Mouse (Mus musculus) kidney, embryonic 16.5 days (tissue): ENCODE measurements at regions not wholly inside any gene's neighbourhood (a gene's known extent, or its start where the extent isn't known, plus 50 kb on each side); places are given as distances from the start of the nearest gene placed in this dataset.
A peak's percentile ranks its signal among the peaks of the same experiment; 100 is the strongest.

Experiments used
- ATAC-seq: fragments of 200-750 bp; cut with Nextera tagmentation; 2 replicates; pipeline ENCODE4 v1.8.0; 2017; ENCODE audit warnings: moderate TSS enrichment; ENCODE audit not compliant: low FRiP score, low TSS enrichment
- H3K27ac ChIP-seq: fragments of 300-500 bp; sonication (generic); 2 replicates; pipeline ENCODE4 v1.5.1; 2014; ENCODE audit warnings: low read length
- H3K27me3 ChIP-seq: fragments of 300-500 bp; sonication (generic); 2 replicates; pipeline ENCODE4 v1.6.1; 2014; ENCODE audit warnings: low read length, control low read depth, mixed read lengths; ENCODE audit not compliant: insufficient read depth
- H3K36me3 ChIP-seq: fragments of 300-500 bp; sonication (generic); 2 replicates; pipeline ENCODE4 v1.6.1; 2014; ENCODE audit warnings: low read length, control low read depth, mixed read lengths; ENCODE audit not compliant: insufficient read depth
- H3K4me1 ChIP-seq: fragments of 300-500 bp; sonication (generic); 2 replicates; pipeline ENCODE4 v1.6.1; 2014; ENCODE audit warnings: low read length, control low read depth, mixed read lengths; ENCODE audit not compliant: insufficient read depth
- H3K4me2 ChIP-seq: fragments of 300-500 bp; sonication (generic); replicated peaks from 2 replicates; pipeline ENCODE4 v1.6.1; 2014; ENCODE audit warnings: low read depth, low read length
- H3K4me3 ChIP-seq: fragments of 300-500 bp; sonication (generic); 2 replicates; pipeline ENCODE4 v1.5.1; 2014; ENCODE audit warnings: mild to moderate bottlenecking, low read length
- H3K9ac ChIP-seq: fragments of 300-500 bp; sonication (generic); replicated peaks from 2 replicates; pipeline ENCODE4 v1.6.1; 2014; ENCODE audit warnings: low read length
- H3K9me3 ChIP-seq: fragments of 300-500 bp; sonication (generic); 2 replicates; pipeline ENCODE4 v1.6.1; 2016; ENCODE audit warnings: low read length, control low read depth
- WGBS: fragments of 180-500 bp; shearing (Covaris S2); extraction: QIAGEN DNeasy Blood & Tissue Kit; methylation state at CpG from one replicate; pipeline ENCODE4 v1.1.7; 2014; 5-methylcytosine and 5-hydroxymethylcytosine counted together

GRCm38 (mm10) chrX:49387439-49387838 lies 76.3 kb upstream of the Arhgap36 start:
- H3K9ac ChIP-seq, result no peak overlapping the region
- no peaks in the 10 kb centered on the region; the same call in 1 of the 2 replicates for H3K27me3 ChIP-seq
- H3K4me1 ChIP-seq, result no peaks in the 10 kb centered on the region
- WGBS, result 26% methylated on average over 7 of the region's 7 CpGs
- no peak overlapping the region for H3K27ac ChIP-seq
- H3K36me3 ChIP-seq, result no peaks in the 10 kb centered on the region
- H3K4me2 ChIP-seq, result no peak overlapping the region
- H3K4me3 ChIP-seq, result no peak overlapping the region
- ATAC-seq, result peak; percentile 86
- no peaks in the 10 kb centered on the region for H3K9me3 ChIP-seq

GRCm38 (mm10) chrX:49377067-49377466 lies 86.7 kb upstream of the Arhgap36 start:
- no peak overlapping the region for H3K9ac ChIP-seq
- no peak overlapping the region for H3K4me2 ChIP-seq
- H3K4me1 ChIP-seq, result no peaks in the 10 kb centered on the region
- no peaks in the 10 kb centered on the region; the same call in 1 of the 2 replicates for H3K27me3 ChIP-seq
- no peak for ATAC-seq
- H3K9me3 ChIP-seq, result no peaks in the 10 kb centered on the region
- H3K27ac ChIP-seq, result no peak overlapping the region
- no peak overlapping the region for H3K4me3 ChIP-seq
- WGBS, result 33% methylated on average over 8 of the region's 8 CpGs
- no peaks in the 10 kb centered on the region for H3K36me3 ChIP-seq

GRCm38 (mm10) chrX:49370384-49370783 lies 82.3 kb upstream of the Enox2 start:
- no peaks in the 10 kb centered on the region for H3K4me1 ChIP-seq
- no peak overlapping the region for H3K9ac ChIP-seq
- 46% methylated on average over 2 of the region's 2 CpGs for WGBS
- no peak overlapping the region for H3K27ac ChIP-seq
- no peaks in the 10 kb centered on the region for H3K27me3 ChIP-seq
- H3K4me3 ChIP-seq, result no peak overlapping the region
- H3K4me2 ChIP-seq, result no peak overlapping the region
- no peak for ATAC-seq
- H3K9me3 ChIP-seq, result no peaks in the 10 kb centered on the region
- H3K36me3 ChIP-seq, result no peaks in the 10 kb centered on the region

- WGBS, result 71% methylated on average over 9 of the region's 9 CpGs
- Histone ChIP-seq H3K9me3 (no peaks in the 10 kb centered on the region), H3K27me3 (no peaks in the 10 kb centered on the region), H3K36me3 (no peaks in the 10 kb centered on the region), H3K4me1 (no peaks in the 10 kb centered on the region), H3K9ac (no peak overlapping the region), H3K4me2 (no peak overlapping the region), H3K4me3 (no peak overlapping the region), H3K27ac (no peak overlapping the region)
- ATAC-seq, result no peak
These were observed 81.3 kb upstream of the Enox2 start for GRCm38 (mm10) chrX:49369404-49369803.

- H3K4me1 ChIP-seq, result no peaks in the 10 kb centered on the region
- no peak overlapping the region for H3K27ac ChIP-seq
- no peak overlapping the region for H3K9ac ChIP-seq
- H3K4me3 ChIP-seq, result no peak overlapping the region
- H3K4me2 ChIP-seq, result no peak overlapping the region
- no peaks in the 10 kb centered on the region for H3K9me3 ChIP-seq
- no peaks in the 10 kb centered on the region for H3K36me3 ChIP-seq
- H3K27me3 ChIP-seq, result no peaks in the 10 kb centered on the region
- no peak for ATAC-seq
These were observed 58.4 kb upstream of the Enox2 start for GRCm38 (mm10) chrX:49346451-49346850.
